Mouse (Mus musculus) neural tube, embryonic 11.5 days (tissue): ENCODE measurements around the gene Gm21149. TPM values are rescaled to one million over a fixed set of nuclear protein-coding genes. Genes with fewer than 3 reads are reported as not detected.
"Not testable (repeated sequence)": the region's sequence is repeated elsewhere in the genome, so short reads cannot be mapped to it uniquely, and the experiment has no call there.

Source experiments
- ATAC-seq: fragments of 200-750 bp; cut with Nextera tagmentation; 2 replicates; pipeline ENCODE4 v1.8.0; 2017; ENCODE audit warnings: moderate number of reproducible peaks, mild to moderate bottlenecking, moderate TSS enrichment, moderate library complexity; ENCODE audit not compliant: insufficient read depth, low FRiP score, low TSS enrichment
- DNase-seq: peaks from one replicate; pipeline ENCODE4 v3.0.0-alpha.2; 2015; ENCODE audit warnings: low spot score
- H3K27ac ChIP-seq: fragments of 300-500 bp; sonication (generic); 2 replicates; pipeline ENCODE4 v1.5.1; 2014; ENCODE audit warnings: low read depth, mild to moderate bottlenecking, low read length
- H3K27me3 ChIP-seq: fragments of 300-500 bp; sonication (generic); 2 replicates; pipeline ENCODE4 v1.6.1; 2014; ENCODE audit warnings: mild to moderate bottlenecking, low read length, mixed read lengths; ENCODE audit not compliant: control insufficient read depth, insufficient read depth
- H3K36me3 ChIP-seq: fragments of 300-500 bp; sonication (generic); 2 replicates; pipeline ENCODE4 v1.6.1; 2014; ENCODE audit warnings: mild to moderate bottlenecking, low read length, moderate library complexity, mixed read lengths; ENCODE audit not compliant: control insufficient read depth, insufficient read depth
- H3K4me1 ChIP-seq: fragments of 300-500 bp; sonication (generic); 2 replicates; pipeline ENCODE4 v1.6.1; 2014; ENCODE audit warnings: low read length, mixed read lengths; ENCODE audit not compliant: control insufficient read depth, insufficient read depth
- H3K4me2 ChIP-seq: fragments of 300-500 bp; sonication (generic); 2 replicates; pipeline ENCODE4 v1.6.1; 2014; ENCODE audit warnings: low read depth, mild to moderate bottlenecking, moderate library complexity
- H3K4me3 ChIP-seq: fragments of 300-500 bp; sonication (generic); 2 replicates; pipeline ENCODE4 v1.5.1; 2014; ENCODE audit warnings: low read depth, low read length
- H3K9ac ChIP-seq: fragments of 300-500 bp; sonication (generic); 2 replicates; pipeline ENCODE4 v1.6.1; 2014; ENCODE audit warnings: mild to moderate bottlenecking, low read length
- H3K9me3 ChIP-seq: fragments of 300-500 bp; sonication (generic); 2 replicates; pipeline ENCODE4 v1.6.1; 2016; ENCODE audit warnings: low read length; ENCODE audit not compliant: control insufficient read depth
- WGBS: fragments of 180-500 bp; shearing (Covaris S2); extraction: QIAGEN DNeasy Blood & Tissue Kit; methylation state at CpG from one replicate; pipeline ENCODE4 v1.1.7; 2014; 5-methylcytosine and 5-hydroxymethylcytosine counted together
- polyA plus RNA-seq: library from polyadenylated mRNA; unstranded; fragments of >200 nt; fragmentation: Nextera tagmentation; extraction: Ambion mirVana; gene quantifications from 2 replicates; pipeline ENCODE4 v1.2.1, GENCODE M21; 2014

Gene Gm21149
- polyA plus RNA-seq, 1 experiment from 2014 or later, result not detected

DNA sequence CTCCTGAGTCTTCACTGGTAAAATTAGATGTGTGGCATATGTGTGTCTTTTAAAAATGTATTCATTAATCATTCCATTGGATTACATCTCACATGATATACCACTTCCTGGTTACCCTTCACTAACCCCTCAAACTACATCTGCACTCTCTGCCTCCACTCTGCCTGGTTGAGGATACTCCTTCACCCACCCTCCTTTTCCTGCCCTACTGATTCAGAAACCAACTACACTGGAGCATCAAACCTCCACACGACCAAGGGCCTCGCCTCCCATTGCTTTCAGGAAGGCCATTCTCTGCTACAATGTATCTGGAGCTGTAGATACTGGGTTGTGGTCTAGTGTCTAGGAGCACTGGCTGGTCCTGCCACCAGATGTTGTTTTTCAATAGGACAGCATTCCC lies 6.5 kb upstream of the Gm21149 start:
- H3K4me2 ChIP-seq, H3K4me3 ChIP-seq, H3K27ac ChIP-seq, H3K9ac ChIP-seq, H3K4me1 ChIP-seq, DNase-seq, H3K36me3 ChIP-seq, ATAC-seq, H3K27me3 ChIP-seq, H3K9me3 ChIP-seq: not testable (repeated sequence)
- 64% methylated on average over 2 of the region's 2 CpGs for WGBS

- not testable (repeated sequence) for H3K4me1 ChIP-seq, DNase-seq, H3K27me3 ChIP-seq, H3K9ac ChIP-seq, H3K36me3 ChIP-seq, H3K4me3 ChIP-seq, H3K9me3 ChIP-seq, ATAC-seq, H3K4me2 ChIP-seq, H3K27ac ChIP-seq
- 63% methylated on average over 1 of the region's 1 CpGs for WGBS
These were observed 6.2 kb downstream of the Gm21149 start for GRCm38 (mm10) chr5:15470141-15470540.

DNA sequence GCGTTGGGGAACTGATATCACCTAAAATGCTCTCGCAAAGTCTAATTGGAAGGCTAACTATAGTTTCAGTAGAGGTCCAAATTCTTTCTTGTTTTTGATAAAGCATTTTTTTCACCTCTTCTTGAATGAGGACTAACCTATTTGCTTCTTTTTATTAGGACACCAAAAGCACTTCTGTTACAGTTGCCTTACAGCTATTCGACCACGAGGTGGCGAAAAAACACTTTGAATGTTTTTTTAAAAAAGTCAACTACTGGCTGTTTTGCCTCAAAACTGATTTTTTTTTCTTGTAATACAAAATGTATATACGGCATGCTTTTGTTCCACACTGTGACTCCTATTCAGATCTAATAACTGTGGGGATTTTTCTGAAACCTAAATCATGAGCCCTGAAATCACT lies 8.6 kb downstream of the Gm21149 start:
- not testable (repeated sequence) for H3K9ac ChIP-seq, H3K4me2 ChIP-seq, DNase-seq, H3K4me1 ChIP-seq, H3K36me3 ChIP-seq, H3K27me3 ChIP-seq, ATAC-seq, H3K4me3 ChIP-seq, H3K27ac ChIP-seq, H3K9me3 ChIP-seq
- WGBS, result 61% methylated on average over 6 of the region's 6 CpGs

GRCm38 (mm10) chr5:15466218-15466617 lies 10.1 kb downstream of the Gm21149 start:
- not testable (repeated sequence) for H3K4me3 ChIP-seq, H3K27ac ChIP-seq, H3K9ac ChIP-seq, DNase-seq, H3K4me2 ChIP-seq, H3K4me1 ChIP-seq, H3K9me3 ChIP-seq, H3K36me3 ChIP-seq, H3K27me3 ChIP-seq
- WGBS, result 58% methylated on average over 1 of the region's 1 CpGs
- ATAC-seq, result peak; percentile 35

GRCm38 (mm10) chr5:15463561-15463960 lies 12.8 kb downstream of the Gm21149 start:
- not testable (repeated sequence) for ATAC-seq, H3K9me3 ChIP-seq, H3K4me2 ChIP-seq, H3K4me1 ChIP-seq, H3K4me3 ChIP-seq, H3K9ac ChIP-seq, H3K27me3 ChIP-seq, H3K36me3 ChIP-seq, H3K27ac ChIP-seq, DNase-seq
- 34% methylated on average over 1 of the region's 2 CpGs for WGBS

DNA sequence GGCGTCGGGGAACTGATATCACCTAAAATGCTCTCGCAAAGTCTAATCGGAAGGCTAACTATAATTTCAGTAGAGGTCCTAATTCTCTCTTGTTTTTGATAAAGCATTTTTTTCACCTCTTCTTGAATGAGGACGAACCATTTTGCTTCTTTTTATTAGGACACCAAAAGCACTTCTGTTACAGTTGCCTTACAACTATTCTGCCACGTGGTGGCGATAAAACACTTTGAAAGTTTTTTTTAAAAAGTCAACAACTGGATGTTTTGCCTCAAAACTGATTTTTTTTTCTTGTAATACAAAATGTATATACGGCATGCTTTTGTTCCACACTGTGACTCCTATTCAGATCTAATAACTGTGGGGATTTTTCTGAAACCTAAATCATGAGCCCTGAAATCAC lies 14.7 kb downstream of the Gm21149 start:
- 60% methylated on average over 8 of the region's 8 CpGs for WGBS
- not testable (repeated sequence) for H3K4me2 ChIP-seq, DNase-seq, H3K9ac ChIP-seq, H3K4me1 ChIP-seq, H3K27ac ChIP-seq, ATAC-seq, H3K27me3 ChIP-seq, H3K4me3 ChIP-seq, H3K36me3 ChIP-seq, H3K9me3 ChIP-seq

DNA sequence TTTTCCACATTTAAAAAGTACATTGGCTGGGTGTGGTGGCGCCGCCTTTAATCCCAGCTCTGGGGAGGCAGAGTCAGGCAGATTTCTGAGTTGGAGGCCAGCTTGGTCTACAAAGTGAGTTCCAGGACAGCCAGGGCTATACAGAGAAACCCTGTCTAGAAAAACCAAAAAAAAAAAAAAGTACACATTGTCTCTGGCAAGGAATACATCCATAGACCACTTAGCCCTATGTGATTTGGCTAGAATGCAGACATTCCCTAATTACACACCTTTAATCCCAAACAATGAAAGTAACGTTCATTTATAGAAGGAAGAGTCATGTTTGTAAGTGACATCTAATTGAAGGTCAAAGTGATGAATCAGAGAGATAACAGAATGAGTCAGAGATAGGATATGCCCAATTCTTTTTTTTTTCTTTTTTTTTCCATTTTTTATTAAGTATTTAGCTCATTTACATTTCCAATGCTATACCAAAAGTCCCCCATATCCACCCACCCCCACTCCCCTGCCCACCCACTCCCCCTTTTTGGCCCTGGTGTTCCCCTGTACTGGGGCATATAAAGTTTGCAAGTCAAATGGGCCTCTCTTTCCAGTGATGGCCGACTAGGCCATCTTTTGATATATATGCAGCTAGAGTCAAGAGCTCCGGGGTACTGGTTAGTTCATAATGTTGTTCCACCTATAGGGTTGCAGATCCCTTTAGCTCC lies 18.3 kb downstream of the Gm21149 start:
- H3K4me2 ChIP-seq, H3K4me1 ChIP-seq, H3K27ac ChIP-seq, DNase-seq, H3K36me3 ChIP-seq, H3K9me3 ChIP-seq, H3K4me3 ChIP-seq, H3K9ac ChIP-seq, H3K27me3 ChIP-seq: not testable (repeated sequence)
- ATAC-seq, result peak; percentile 38; the same call in 1 of the 2 replicates
- WGBS, result 81% methylated on average over 3 of the region's 5 CpGs

Other genes starting within 250 kb of the Gm21149 start
- not detected in 2 replicates for gene Gm21190, start 52.7 kb upstream of the Gm21149 start, polyA plus RNA-seq
- not detected in 2 replicates for gene Gm21083, start 100.8 kb upstream of the Gm21149 start, polyA plus RNA-seq
- gene Speer4d, start 142.5 kb upstream of the Gm21149 start, polyA plus RNA-seq, result not detected in 2 replicates
- not detected in 2 replicates for gene 4930572O03Rik, start 180.5 kb upstream of the Gm21149 start, polyA plus RNA-seq
- not detected in 2 replicates for gene Speer4c, start 237.7 kb upstream of the Gm21149 start, polyA plus RNA-seq